Mouse (Mus musculus) megakaryocyte, embryonic 14.5 days (primary cell): ENCODE data around the gene Gli1. TPM values are rescaled to one million over a fixed set of nuclear protein-coding genes. Genes with fewer than 3 reads are reported as not detected.

ENCODE experiments used
- H3K27me3 ChIP-seq: replicated peaks from 2 replicates; pipeline ENCODE3; 2012; ENCODE audit warnings: inconsistent platforms
- H3K36me3 ChIP-seq: replicated peaks from 2 replicates; pipeline ENCODE3; 2012; ENCODE audit warnings: low read length, inconsistent platforms, mixed read lengths
- H3K4me1 ChIP-seq: 2 replicates; pipeline ENCODE4 v1.6.1; 2012; ENCODE audit warnings: inconsistent platforms
- H3K4me3 ChIP-seq: replicated peaks from 2 replicates; pipeline ENCODE3; 2012; ENCODE audit warnings: moderate library complexity, mild to moderate bottlenecking, inconsistent platforms
- H3K9me3 ChIP-seq: 2 replicates; pipeline ENCODE4 v1.6.1; 2012; ENCODE audit warnings: inconsistent platforms
- FLI1 ChIP-seq: IDR thresholded peaks from 2 replicates; pipeline ENCODE4 v1.6.1; 2012; ENCODE audit warnings: low read length, inconsistent platforms, mixed read lengths
- GATA1 ChIP-seq: IDR thresholded peaks from 3 replicates; pipeline ENCODE4 v1.6.1; 2012; ENCODE audit warnings: mixed read lengths, low read length, inconsistent platforms, borderline replicate concordance
- polyA plus RNA-seq: library from polyadenylated mRNA; stranded (reverse); fragments of >175 nt; gene quantifications from 2 replicates; pipeline ENCODE4 v1.2.3, GENCODE M21; 2012; ENCODE audit warnings: low replicate concordance; ENCODE audit not compliant: insufficient read depth

Gene Gli1
- polyA plus RNA-seq, 1 experiment = 0.02 TPM

DNA sequence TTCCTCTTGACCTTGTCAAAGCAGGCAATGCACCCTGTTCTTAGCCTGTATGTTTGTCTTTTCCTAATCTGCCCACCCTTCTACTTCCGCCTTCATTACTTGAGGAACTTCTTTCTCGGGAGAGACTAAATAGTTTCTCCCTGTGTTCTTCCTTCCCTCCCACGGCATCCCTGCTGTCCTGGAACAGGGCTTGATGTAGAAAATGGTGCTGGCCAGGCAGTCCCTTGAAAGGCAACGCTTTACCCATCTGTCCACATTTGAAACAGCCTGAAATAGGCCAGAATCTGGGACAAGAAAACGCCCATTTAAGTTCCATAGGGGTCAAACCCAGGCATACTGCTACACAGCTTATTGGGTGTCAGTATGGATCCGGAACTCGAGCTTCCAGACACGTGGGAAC, 8.0 kb upstream of the Gli1 start:
- no peak for TF ChIP-seq FLI1
- TF ChIP-seq GATA1 = no peak
- Histone ChIP-seq H3K9me3 (peaks cover 16% of the 10 kb centered on the region), H3K4me1 (peaks cover 26% of the 10 kb centered on the region), H3K36me3 (no peaks in the 10 kb centered on the region), H3K27me3 (peaks cover 46% of the 10 kb centered on the region), H3K4me3 (no peak overlapping the region)

DNA sequence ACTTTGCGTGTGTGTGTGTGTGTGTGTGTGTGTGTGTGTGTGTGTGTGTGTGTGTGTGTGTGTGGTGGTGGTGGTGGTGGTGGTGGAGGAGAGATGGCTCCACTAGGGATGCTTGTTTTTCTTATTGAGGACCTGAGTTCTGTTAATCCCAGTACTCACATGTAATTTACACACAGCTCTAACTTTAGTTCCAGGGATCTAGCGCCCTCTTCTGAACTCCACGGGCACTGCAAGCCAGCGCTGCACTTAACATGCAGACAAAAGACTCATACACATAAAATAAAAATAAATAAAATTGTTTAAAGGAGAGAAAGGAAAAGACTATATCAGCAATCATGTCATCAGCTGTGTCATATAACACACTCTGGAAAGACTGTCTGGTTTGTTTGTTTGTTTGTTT, 7.2 kb upstream of the Gli1 start:
- Histone ChIP-seq H3K4me1 (peaks cover 18% of the 10 kb centered on the region), H3K9me3 (peaks cover 21% of the 10 kb centered on the region), H3K27me3 (peaks cover 41% of the 10 kb centered on the region), H3K36me3 (no peaks in the 10 kb centered on the region), H3K4me3 (no peak overlapping the region)
- TF ChIP-seq GATA1 = no peak
- no peak for TF ChIP-seq FLI1

DNA sequence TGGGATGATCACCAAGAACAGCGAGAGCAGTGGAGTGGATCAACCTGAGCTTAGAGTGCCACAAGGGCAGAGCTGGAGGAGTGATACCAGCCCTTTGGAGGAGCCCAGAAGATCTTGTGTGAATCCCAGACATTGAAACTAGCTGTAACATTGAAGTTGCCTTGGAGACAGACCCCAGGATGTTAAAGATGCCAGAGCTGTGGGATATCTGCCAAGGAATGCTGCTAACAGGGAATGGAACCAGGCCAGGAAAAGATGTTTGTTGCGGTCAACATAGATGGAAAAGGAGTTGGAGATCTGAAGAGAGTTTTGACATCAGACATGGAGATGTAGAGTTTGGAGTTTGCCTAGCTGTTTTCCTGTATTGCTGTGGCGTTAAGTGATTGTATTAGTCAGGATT, 4.4 kb upstream of the Gli1 start:
- Histone ChIP-seq H3K27me3 (peaks cover 26% of the 10 kb centered on the region), H3K9me3 (peaks cover 21% of the 10 kb centered on the region), H3K4me3 (no peak overlapping the region), H3K4me1 (peaks cover 26% of the 10 kb centered on the region), H3K36me3 (no peaks in the 10 kb centered on the region)
- no peak for TF ChIP-seq GATA1
- TF ChIP-seq FLI1 = no peak

DNA sequence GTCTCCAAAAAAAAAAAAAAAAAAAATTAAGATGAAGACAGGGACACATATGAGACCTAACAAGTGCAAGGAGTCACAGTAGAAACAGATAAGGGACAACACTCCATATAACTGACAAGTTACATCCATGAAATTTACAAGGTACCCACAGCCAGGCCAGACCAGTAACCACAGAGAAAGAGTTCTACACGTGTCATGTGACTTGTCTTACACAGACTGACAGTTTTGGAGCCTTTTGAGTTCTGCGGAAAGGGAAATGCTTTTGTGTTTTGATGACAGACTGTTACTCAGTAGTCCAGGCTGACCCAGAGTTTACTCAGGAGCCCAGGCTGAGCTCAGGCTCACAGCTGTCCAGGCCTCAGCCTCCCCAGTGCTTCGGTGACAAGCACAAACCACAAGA, 1.3 kb upstream of the Gli1 start:
- Histone ChIP-seq H3K9me3 (peaks cover 21% of the 10 kb centered on the region), H3K27me3 (peaks cover 36% of the 10 kb centered on the region), H3K36me3 (no peaks in the 10 kb centered on the region), H3K4me3 (no peak overlapping the region), H3K4me1 (peaks cover 38% of the 10 kb centered on the region)
- TF ChIP-seq FLI1 = no peak
- TF ChIP-seq GATA1 = no peak

DNA sequence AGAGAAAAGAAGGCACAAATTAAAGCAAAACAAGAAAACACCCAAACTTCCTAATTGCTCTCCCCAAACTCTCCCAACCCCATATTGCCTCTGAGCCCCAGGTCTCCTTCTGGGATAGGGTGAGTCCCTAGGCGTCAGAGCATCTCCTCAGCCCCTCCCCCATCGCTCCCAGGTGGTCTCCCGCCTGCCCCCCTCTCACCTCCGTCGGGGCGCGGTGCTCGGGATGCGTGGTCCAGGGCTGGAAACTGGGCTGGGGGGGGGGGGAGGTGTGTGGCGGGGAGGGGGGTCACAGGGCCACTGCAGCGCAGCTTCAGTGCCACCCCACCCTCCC, 449 bp downstream of the Gli1 start:
- H3K4me1 ChIP-seq = peaks cover 38% of the 10 kb centered on the region
- peaks cover 53% of the 10 kb centered on the region for H3K27me3 ChIP-seq
- H3K9me3 ChIP-seq = peaks cover 20% of the 10 kb centered on the region
- H3K36me3 ChIP-seq = no peaks in the 10 kb centered on the region
- peak overlapping the region; percentile 87 for H3K4me3 ChIP-seq
- no peak for TF ChIP-seq GATA1
- TF ChIP-seq FLI1 = no peak

DNA sequence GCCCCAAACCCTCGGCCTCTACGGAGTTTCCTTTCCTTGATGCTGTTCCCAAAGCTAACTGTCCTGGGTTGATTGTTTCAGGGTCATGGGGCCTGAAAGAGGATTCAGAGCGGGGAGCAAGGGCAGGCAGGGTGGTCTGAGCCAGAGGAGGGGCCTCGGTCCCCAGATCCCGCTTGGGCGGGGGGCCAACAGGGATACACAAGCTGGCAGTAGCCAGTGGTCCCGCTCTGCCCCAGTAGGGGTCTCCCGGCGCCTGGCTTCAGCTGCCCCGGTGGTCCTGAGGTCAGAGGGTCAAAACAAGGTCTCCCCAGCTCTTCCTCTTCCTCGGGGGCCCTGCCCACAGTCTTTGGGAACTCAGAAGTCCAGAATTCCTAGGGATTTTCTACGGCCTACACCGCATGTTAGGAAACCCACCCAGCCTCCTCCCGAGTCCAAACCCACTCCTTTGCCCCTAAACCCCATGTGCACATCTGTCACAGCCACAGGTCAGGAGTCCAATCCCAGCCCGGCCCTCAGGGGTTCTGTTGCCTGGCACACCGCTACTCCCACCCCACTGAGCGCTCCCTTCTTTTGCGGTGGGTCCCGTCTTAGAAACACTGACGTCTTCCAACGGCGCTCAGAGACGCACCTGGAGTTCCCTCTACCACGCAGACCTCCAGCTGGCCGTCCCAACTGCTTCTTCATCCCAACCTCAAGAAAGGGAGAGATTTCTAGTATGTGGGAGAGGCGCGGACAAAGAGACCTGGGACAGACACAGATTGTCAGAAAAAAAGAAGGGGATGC, 1.0 kb downstream of the Gli1 start:
- TF ChIP-seq GATA1 (no peak), FLI1 (no peak)
- Histone ChIP-seq H3K9me3 (peaks cover 15% of the 10 kb centered on the region), H3K36me3 (no peaks in the 10 kb centered on the region), H3K27me3 (peaks cover 56% of the 10 kb centered on the region), H3K4me1 (peaks cover 38% of the 10 kb centered on the region), H3K4me3 (peak overlapping the region; percentile 92)

DNA sequence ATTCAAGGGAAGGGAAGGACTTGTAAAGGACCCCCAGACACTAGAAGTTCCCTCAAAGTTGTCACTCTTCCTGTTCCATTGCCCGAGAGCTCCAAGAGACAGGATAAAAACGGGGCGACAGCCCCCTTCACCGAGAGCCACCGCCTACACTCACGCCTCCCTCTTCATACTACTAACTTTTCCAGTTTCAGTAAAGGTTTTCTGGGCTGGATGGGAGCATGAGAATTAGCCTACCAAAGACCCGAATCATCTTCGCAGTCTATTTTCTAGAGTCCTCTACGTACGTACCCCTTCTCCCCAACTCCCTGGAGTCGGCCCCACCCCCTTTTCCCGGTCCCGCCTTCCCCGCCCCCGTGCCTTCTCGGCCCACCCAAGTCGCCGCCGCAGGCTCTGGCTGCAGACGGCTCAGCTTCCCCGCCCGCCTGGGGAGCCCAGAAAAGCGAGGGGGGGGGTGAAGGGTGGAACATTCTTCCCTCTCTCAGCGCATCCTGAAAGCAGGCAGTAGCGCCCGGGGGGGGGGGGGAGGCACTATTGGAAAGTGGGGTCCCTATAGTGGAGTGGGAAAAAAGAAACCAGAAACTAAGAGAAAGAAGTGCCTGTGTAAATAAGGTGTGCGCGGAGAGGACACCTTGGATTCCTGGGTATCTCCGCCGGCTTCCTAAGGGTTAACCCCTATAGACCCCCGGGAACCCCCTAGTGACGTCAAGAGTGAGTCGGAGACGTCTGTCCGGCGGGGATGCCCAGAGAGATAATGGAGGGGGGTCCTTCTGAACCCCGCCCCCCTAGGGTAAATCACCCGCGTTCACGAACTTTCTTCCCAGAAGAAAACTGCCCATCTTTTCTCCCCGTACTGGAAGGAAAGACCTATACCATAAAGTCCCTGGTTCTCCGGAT, 1.8 kb downstream of the Gli1 start:
- no peak for TF ChIP-seq FLI1

DNA sequence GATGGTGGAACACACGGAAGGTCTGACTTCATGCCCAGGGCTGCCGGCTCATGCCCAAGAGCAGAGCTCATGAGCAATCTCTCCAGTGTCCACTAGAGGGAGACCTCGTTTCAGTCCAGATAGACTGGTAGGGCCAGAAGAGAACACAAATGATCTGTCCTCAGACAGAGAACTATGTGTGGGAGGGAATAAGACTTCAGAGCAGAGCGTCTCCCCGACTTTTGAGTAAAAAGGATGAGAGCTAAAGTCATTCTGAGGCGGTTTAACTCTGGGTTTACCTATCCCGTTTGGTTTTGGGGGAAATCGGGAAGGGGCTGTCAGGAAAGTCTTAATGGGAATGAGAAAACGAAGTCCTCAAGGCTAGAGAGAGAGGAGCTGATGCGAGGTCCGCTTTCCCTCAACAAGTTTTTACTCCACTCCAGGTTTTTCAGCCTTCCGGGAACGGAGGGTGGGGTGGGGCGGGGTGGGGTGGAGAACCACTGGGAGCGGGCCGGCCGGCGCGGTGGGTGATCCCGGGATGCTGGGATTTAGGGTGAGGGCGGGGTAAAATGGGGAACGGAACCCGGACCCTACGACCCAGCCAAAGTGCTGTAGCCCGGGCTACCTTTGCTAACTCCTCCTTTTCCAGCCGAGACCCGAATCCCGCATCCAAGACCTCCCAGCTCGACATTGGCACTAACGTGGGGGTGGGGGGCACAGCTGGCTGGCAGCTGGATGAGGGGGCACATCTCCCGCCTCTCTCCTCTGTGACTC, 2.7 kb downstream of the Gli1 start:
- H3K4me1 ChIP-seq = peaks cover 38% of the 10 kb centered on the region
- peaks cover 50% of the 10 kb centered on the region for H3K27me3 ChIP-seq
- H3K4me3 ChIP-seq = peak overlapping the region; percentile 92
- H3K9me3 ChIP-seq = no peaks in the 10 kb centered on the region
- no peaks in the 10 kb centered on the region for H3K36me3 ChIP-seq
- TF ChIP-seq FLI1 = no peak
- no peak for TF ChIP-seq GATA1

More for the DNA sequence above, 1.8 kb downstream of the Gli1 start:
- Histone ChIP-seq H3K4me3 (peak overlapping the region; percentile 92), H3K9me3 (peaks cover 7% of the 10 kb centered on the region), H3K36me3 (no peaks in the 10 kb centered on the region), H3K4me1 (peaks cover 38% of the 10 kb centered on the region), H3K27me3 (peaks cover 51% of the 10 kb centered on the region)

DNA sequence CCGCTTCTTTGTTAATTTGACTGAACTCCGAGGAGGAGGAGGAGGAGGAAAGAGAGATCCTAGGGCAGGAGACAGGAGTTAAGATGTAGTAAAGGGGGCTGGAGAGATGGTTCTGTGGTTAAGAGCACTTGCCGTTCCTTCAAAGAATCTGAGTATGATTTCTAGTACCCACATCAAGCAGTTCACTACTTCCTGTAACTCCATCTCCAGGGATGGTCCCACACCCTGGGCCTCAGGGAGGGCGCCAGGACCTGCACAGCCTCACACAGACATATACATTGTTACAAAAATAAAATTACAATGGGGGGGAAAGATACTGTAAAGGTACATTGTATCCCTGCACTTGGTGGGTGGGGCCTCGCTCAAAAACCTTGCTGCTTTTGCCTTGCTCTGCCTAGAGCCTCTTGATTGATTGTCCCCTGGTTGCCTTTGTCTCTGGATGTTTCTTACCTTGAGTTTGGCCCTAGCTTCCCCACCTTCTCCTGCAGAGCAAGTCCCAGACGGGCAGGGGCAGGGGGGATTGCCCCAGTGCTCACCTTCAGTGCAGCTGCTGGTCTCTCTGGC, 4.2 kb downstream of the Gli1 start:
- TF ChIP-seq FLI1 (no peak), GATA1 (no peak)
- peaks cover 52% of the 10 kb centered on the region for H3K27me3 ChIP-seq
- H3K4me3 ChIP-seq = no peak overlapping the region
- H3K4me1 ChIP-seq = peaks cover 37% of the 10 kb centered on the region
- no peaks in the 10 kb centered on the region for H3K9me3 ChIP-seq
- H3K36me3 ChIP-seq = no peaks in the 10 kb centered on the region

DNA sequence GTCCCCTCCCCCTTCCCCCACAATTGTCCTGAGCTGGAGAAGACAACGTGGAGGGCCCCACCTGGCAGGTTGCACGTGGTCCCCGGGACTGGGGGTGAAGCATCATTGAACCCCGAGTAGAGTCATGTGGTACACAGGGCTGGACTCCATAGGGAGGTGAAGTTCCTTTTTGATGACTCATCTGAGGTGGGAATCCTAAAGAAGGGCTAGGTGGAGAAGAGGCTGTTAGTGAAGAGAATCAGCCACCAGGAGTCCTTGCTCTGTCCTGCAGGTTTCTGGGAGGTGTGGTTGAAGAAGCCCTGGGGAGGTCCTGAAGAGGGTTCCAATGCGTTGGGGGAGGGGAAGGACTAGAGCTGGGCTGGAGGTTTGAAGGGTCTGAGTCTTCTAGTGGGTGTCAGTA, 4.8 kb downstream of the Gli1 start:
- Histone ChIP-seq H3K4me1 (peaks cover 35% of the 10 kb centered on the region), H3K27me3 (peaks cover 57% of the 10 kb centered on the region)
- TF ChIP-seq FLI1 (no peak), GATA1 (no peak)

More for the DNA sequence above, 4.8 kb downstream of the Gli1 start:
- peaks cover 5% of the 10 kb centered on the region for H3K9me3 ChIP-seq
- H3K4me3 ChIP-seq = no peak overlapping the region
- no peaks in the 10 kb centered on the region for H3K36me3 ChIP-seq
